Mouse (Mus musculus): Measurements from ENCODE around the gene Atp6v1b1. TPM values are rescaled to one million over a fixed set of nuclear protein-coding genes. Genes with fewer than 3 reads are reported as not detected.

Atp6v1b1 gene
- polyA plus RNA-seq, 1 experiment from 2014 or later, result not detected

DNA sequence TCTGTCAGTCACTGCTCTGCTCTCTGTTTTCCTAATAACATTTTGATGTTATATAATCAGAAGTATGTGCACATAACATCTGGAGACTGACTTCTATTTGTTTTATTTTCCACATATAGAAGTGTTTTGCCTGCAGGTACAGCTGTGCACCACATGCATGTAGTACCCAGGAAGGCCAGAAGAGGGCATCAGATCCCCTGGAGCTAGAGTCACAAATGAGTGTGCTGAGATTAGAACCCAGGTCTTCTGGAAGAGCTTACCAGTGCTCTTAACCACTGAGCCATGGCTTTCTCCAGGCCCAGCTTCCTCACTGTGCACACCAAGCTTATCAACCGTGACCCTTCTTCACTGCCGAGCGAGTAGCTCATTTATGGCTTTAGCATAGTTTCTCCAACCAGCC lies 14.3 kb upstream of the Atp6v1b1 start:
- Histone ChIP-seq H3K4me1 (no peaks in the 10 kb centered on the region), H3K36me3 (replicated peaks) (no peaks in the 10 kb centered on the region), H3K27ac (no peak overlapping the region), H3K9me3 (no peaks in the 10 kb centered on the region), H3K27me3 (ENCODE audit: poor library complexity, severe bottlenecking) (peaks cover 39% of the 10 kb centered on the region), H3K4me3 (no peak overlapping the region)
- DNase-seq (ENCODE audit: extremely low spot score, low spot score), result no peak
- 90% methylated on average over 3 of the region's 3 CpGs for WGBS

DNA sequence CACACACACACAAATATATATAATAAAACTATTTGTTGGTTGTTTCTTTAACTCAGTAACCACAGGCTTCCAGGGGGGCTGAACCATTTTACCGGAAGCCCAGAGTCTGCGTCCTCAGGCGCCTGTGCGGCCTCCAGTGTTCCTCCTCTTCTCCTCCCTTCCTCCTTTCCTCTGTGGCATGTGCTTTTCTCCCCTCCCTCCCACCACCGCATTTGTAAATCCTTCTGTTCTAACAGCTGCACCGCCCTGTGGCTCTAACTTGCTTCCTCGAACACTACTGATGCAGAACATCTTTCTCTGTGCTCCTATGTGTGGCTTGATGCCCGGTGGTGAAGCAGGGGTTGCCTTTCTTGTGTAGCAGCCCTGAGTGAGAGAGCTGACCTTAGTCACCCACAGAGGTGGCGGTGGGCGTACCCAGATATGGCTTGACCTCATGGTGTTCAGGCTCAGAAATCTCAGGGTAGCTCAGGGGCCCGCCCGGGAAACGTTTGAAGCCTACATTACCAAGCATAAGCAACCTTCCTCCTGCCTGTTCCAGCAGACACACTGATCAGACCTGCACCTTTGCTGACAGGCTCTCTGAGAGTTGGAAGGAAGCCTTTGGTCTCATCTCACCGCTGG lies 13.3 kb upstream of the Atp6v1b1 start:
- Histone ChIP-seq H3K27me3 (ENCODE audit: poor library complexity, severe bottlenecking) (peaks cover 29% of the 10 kb centered on the region), H3K27ac (no peak overlapping the region), H3K36me3 (replicated peaks) (no peaks in the 10 kb centered on the region), H3K4me1 (no peaks in the 10 kb centered on the region), H3K4me3 (no peak overlapping the region), H3K9me3 (peaks cover 9% of the 10 kb centered on the region)
- DNase-seq (ENCODE audit: extremely low spot score, low spot score), result no peak
- WGBS, result 73% methylated on average over 14 of the region's 14 CpGs

DNA sequence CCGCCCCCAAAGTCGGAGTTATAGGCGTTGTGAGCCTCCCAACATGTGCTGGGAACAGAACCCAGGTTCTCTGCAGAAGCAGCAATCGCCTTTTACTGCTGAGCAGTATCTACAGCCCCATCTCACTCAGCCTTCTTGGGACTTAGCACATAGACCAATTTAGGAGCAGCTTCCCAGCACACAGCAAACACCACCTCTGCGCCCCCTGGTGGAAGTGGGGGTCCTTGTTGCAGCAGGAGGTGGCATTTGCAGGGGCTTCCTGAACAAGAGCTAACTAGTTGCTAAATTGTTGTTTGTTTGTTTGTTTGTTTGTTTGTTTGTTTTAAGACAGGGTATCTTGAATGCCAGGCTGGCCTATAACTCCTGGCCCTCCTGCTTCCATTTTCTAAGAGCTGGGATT lies 11.7 kb upstream of the Atp6v1b1 start:
- peaks cover 25% of the 10 kb centered on the region for H3K27me3 ChIP-seq (ENCODE audit: poor library complexity, severe bottlenecking)
- H3K4me1 ChIP-seq, result no peaks in the 10 kb centered on the region
- H3K4me3 ChIP-seq, result no peak overlapping the region
- DNase-seq (ENCODE audit: extremely low spot score, low spot score), result peak; percentile 64
- 38% methylated on average over 5 of the region's 5 CpGs for WGBS
- peaks cover 9% of the 10 kb centered on the region for H3K9me3 ChIP-seq
- H3K27ac ChIP-seq, result no peak overlapping the region
- no peaks in the 10 kb centered on the region for H3K36me3 ChIP-seq (replicated peaks)

DNA sequence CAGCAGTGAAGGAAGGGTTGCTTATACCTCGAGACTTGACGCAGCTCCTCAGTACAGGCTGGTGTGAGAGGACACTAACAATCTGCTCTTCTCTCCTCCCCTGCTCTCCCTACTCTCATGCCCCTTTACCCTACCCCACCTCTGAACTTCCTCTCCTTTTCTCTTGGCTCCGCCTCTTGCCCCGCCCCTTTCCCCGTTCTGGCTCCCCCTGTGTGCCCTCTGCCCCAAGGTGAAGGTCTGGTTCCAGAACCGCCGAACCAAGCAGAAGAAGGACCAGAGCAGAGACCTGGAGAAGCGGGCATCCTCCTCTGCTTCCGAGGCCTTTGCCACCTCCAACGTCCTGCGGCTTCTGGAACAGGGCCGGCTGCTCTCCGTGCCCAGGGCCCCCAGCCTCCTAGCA lies 5.5 kb upstream of the Atp6v1b1 start:
- no peaks in the 10 kb centered on the region for H3K36me3 ChIP-seq (replicated peaks)
- peaks cover 21% of the 10 kb centered on the region for H3K27me3 ChIP-seq (ENCODE audit: poor library complexity, severe bottlenecking)
- 45% methylated on average over 13 of the region's 13 CpGs for WGBS
- no peak overlapping the region for H3K4me3 ChIP-seq
- peaks cover 15% of the 10 kb centered on the region for H3K9me3 ChIP-seq
- no peak overlapping the region for H3K27ac ChIP-seq
- no peak for DNase-seq (ENCODE audit: extremely low spot score, low spot score)
- H3K4me1 ChIP-seq, result peaks cover 9% of the 10 kb centered on the region

DNA sequence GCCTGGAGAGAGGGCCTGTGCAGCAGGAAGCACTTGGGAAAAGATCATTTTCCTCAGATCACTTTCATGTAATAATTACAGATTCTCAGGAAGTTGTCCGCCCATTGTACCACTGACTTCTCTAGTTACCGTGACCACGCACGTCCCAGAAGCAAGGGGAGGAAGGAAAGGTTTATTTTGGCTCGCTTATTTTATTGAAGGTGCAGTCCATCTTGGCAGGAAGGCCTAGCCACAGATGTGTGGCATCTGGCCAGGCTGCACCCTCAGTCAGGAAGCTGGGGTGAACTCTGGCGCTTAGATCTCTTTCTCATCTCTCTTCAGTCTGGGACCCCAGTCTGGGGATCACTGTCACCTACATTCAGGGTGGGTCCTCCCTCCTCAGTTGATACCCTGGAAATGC lies 4.2 kb upstream of the Atp6v1b1 start:
- Histone ChIP-seq H3K27ac (no peak overlapping the region), H3K27me3 (ENCODE audit: poor library complexity, severe bottlenecking) (peaks cover 29% of the 10 kb centered on the region), H3K36me3 (replicated peaks) (no peaks in the 10 kb centered on the region), H3K9me3 (peaks cover 14% of the 10 kb centered on the region), H3K4me3 (no peak overlapping the region), H3K4me1 (peaks cover 18% of the 10 kb centered on the region)
- WGBS, result 87% methylated on average over 6 of the region's 6 CpGs
- no peak for DNase-seq (ENCODE audit: extremely low spot score, low spot score)

GRCm38 (mm10) chr6:83743212-83743611 lies 422 bp downstream of the Atp6v1b1 start:
- Histone ChIP-seq H3K9me3 (peaks cover 6% of the 10 kb centered on the region; the same call in 1 of the 2 replicates), H3K4me1 (peaks cover 38% of the 10 kb centered on the region), H3K27ac (no peak overlapping the region), H3K27me3 (ENCODE audit: poor library complexity, severe bottlenecking) (peaks cover 59% of the 10 kb centered on the region), H3K36me3 (replicated peaks) (no peaks in the 10 kb centered on the region), H3K4me3 (no peak overlapping the region)
- 69% methylated on average over 5 of the region's 5 CpGs for WGBS
- no peak for DNase-seq (ENCODE audit: extremely low spot score, low spot score)

GRCm38 (mm10) chr6:83744126-83744525 lies 1.3 kb downstream of the Atp6v1b1 start:
- Histone ChIP-seq H3K27me3 (ENCODE audit: poor library complexity, severe bottlenecking) (peaks cover 68% of the 10 kb centered on the region), H3K4me1 (peaks cover 45% of the 10 kb centered on the region), H3K9me3 (peaks cover 6% of the 10 kb centered on the region; the same call in 1 of the 2 replicates), H3K36me3 (replicated peaks) (no peaks in the 10 kb centered on the region), H3K27ac (no peak overlapping the region), H3K4me3 (no peak overlapping the region)
- 66% methylated on average over 5 of the region's 5 CpGs for WGBS
- no peak for DNase-seq (ENCODE audit: extremely low spot score, low spot score)

DNA sequence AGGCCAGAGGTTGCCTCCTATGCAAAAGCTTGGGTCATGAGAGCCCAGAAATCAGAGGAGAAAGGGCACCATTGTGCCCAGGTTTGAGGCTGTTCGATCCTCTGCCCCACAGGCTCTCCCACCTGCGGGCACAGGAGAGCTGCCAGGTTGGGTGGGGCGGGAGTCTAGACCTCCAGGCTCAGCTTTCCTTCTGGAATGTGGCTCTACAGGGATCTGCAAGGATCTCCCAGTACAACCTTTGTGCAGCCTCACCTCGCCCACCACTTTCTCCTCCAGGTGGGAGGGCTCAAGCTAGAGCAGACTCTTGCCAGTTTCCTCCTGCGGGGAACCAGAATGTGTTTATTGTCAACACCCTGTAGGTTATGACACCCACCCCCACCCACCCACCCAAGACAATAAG lies 1.8 kb downstream of the Atp6v1b1 start:
- WGBS, result 74% methylated on average over 5 of the region's 5 CpGs
- H3K9me3 ChIP-seq, result peaks cover 6% of the 10 kb centered on the region; the same call in 1 of the 2 replicates
- no peak for DNase-seq (ENCODE audit: extremely low spot score, low spot score)
- H3K36me3 ChIP-seq (replicated peaks), result no peaks in the 10 kb centered on the region
- no peak overlapping the region for H3K27ac ChIP-seq
- H3K27me3 ChIP-seq (ENCODE audit: poor library complexity, severe bottlenecking), result peaks cover 71% of the 10 kb centered on the region
- H3K4me3 ChIP-seq, result no peak overlapping the region
- H3K4me1 ChIP-seq, result peaks cover 49% of the 10 kb centered on the region

GRCm38 (mm10) chr6:83745466-83745865 lies 2.7 kb downstream of the Atp6v1b1 start:
- DNase-seq (ENCODE audit: extremely low spot score, low spot score), result no peak
- Histone ChIP-seq H3K4me3 (no peak overlapping the region), H3K27me3 (ENCODE audit: poor library complexity, severe bottlenecking) (peaks cover 75% of the 10 kb centered on the region), H3K36me3 (replicated peaks) (no peaks in the 10 kb centered on the region), H3K4me1 (peaks cover 58% of the 10 kb centered on the region), H3K27ac (peak overlapping the region; percentile 51; the same call in 1 of the 2 replicates), H3K9me3 (peaks cover 6% of the 10 kb centered on the region; the same call in 1 of the 2 replicates)
- 53% methylated on average over 2 of the region's 2 CpGs for WGBS

- H3K4me1 ChIP-seq, result peaks cover 47% of the 10 kb centered on the region
- H3K4me3 ChIP-seq, result no peak overlapping the region
- H3K27me3 ChIP-seq (ENCODE audit: poor library complexity, severe bottlenecking), result peaks cover 93% of the 10 kb centered on the region
- peak overlapping the region; percentile 53; the same call in 1 of the 2 replicates for H3K27ac ChIP-seq
- DNase-seq (ENCODE audit: extremely low spot score, low spot score), result no peak
- H3K9me3 ChIP-seq, result no peaks in the 10 kb centered on the region
- H3K36me3 ChIP-seq (replicated peaks), result no peaks in the 10 kb centered on the region
- WGBS, result 39% methylated on average over 3 of the region's 3 CpGs
Measured at GRCm38 (mm10) chr6:83749286-83749685, 6.5 kb downstream of the Atp6v1b1 start.

DNA sequence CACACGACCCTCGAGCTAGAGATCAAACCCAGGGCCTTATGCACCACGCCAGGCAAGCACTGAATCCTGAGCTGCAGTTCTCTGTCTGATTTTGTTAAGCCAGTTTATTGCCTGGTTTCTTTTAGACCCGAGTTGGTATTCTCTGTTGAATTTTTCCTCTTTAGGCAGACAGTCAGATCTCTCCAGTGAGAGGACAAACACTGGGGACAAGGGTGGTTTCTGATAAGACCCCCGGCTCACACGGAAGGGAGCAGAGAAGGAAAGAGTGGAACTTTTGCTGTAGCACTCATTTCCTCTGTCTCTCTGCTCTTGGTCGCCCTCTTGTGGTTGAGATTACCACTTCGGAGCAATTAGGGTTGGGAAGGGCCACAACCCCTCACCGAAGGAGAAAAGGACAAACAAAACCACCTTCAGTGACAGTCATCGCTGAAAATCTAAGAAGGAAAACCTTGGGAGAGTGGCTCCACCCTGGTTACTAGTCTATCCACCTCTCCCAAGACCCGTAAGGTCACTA lies 7.4 kb downstream of the Atp6v1b1 start:
- Histone ChIP-seq H3K4me3 (no peak overlapping the region), H3K36me3 (replicated peaks) (no peaks in the 10 kb centered on the region), H3K9me3 (no peaks in the 10 kb centered on the region), H3K4me1 (peaks cover 40% of the 10 kb centered on the region), H3K27ac (peak overlapping the region; percentile 63; the same call in 1 of the 2 replicates), H3K27me3 (ENCODE audit: poor library complexity, severe bottlenecking) (peaks cover 93% of the 10 kb centered on the region)
- DNase-seq (ENCODE audit: extremely low spot score, low spot score), result peak; percentile 76
- 8% methylated on average over 11 of the region's 11 CpGs for WGBS

DNA sequence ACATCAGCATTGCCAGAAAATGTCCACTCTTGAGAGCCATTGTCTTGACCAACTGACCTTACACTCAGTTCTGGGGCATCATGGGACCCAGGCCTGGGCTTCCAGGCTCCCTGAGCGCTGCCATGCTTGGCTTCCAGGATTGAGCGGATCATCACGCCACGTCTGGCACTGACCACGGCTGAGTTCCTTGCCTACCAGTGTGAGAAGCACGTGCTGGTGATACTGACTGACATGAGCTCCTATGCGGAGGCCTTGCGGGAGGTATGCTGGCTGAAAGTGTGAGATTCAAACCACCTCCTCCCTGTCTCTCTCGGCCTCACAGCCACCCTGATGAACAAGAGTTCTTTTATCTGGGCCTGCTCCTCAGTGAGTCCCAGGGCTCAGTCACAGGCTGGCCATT lies 13.3 kb downstream of the Atp6v1b1 start:
- DNase-seq (ENCODE audit: extremely low spot score, low spot score), result no peak
- 78% methylated on average over 9 of the region's 9 CpGs for WGBS

DNA sequence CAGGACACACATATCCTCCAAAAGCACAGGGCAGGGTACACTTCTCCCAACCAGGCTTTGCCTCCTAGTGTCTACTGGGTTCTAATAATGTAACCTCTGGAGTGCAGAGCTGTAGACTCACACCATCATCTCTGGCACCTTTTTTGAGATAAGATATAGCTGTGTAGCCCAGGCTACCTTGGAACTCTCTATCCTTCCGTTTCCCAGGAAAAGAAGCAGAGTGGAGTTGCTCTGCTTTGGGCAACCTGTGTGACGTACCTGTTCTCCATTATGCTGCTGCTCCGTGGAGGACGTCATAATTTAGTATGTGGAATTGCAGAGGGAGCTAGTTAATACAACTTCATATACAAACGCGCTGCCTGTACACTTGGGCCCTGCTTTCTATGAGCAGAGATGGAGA lies 19.6 kb downstream of the Atp6v1b1 start, which contains the start of gene Ankrd53:
Gene Ankrd53 (plus strand): TSS at position 301 of the 400 bp plus-strand sequence.
- Histone ChIP-seq H3K27ac (no peak within 1 kb of the TSS), H3K4me3 (peak within 1 kb of the TSS; percentile 48), H3K9me3 (no peaks in the 10 kb centered on the region), H3K4me1 (peaks cover 22% of the 10 kb centered on the region), H3K36me3 (replicated peaks) (no peaks in the 10 kb centered on the region), H3K27me3 (ENCODE audit: poor library complexity, severe bottlenecking) (peaks cover 79% of the 10 kb centered on the region)
- no peak for DNase-seq (ENCODE audit: extremely low spot score, low spot score)
- 22% methylated on average over 6 of the region's 6 CpGs for WGBS

More for the DNA sequence above, 13.3 kb downstream of the Atp6v1b1 start:
- peaks cover 14% of the 10 kb centered on the region for H3K4me1 ChIP-seq
- no peak overlapping the region for H3K4me3 ChIP-seq
- no peaks in the 10 kb centered on the region for H3K36me3 ChIP-seq (replicated peaks)
- peaks cover 100% of the 10 kb centered on the region for H3K27me3 ChIP-seq (ENCODE audit: poor library complexity, severe bottlenecking)
- no peak overlapping the region for H3K27ac ChIP-seq
- no peaks in the 10 kb centered on the region for H3K9me3 ChIP-seq

Data from forebrain, embryonic 10.5 days (tissue).